Comparison of ENCODE assay signal across 8 mouse cellular contexts in genomic region chr9:50857082-50857641, GRCm38 (mm10). TPM values are rescaled to one million over a fixed set of nuclear protein-coding genes. Genes with fewer than 3 reads are reported as not detected.
DNase-seq lines count a peak whose midpoint lies in the region; ATAC-seq lines count a peak whose summit lies in the region.

No protein-coding gene starts in this region.

- peak overlapping the region; percentile 65 for H3K27ac ChIP-seq in hindbrain, embryonic 12.5 days

- ATAC-seq in hindbrain, embryonic 12.5 days (ENCODE audit: low FRiP score): peak; percentile 81

- peaks cover 30% of the 10 kb centered on the region for H3K36me3 ChIP-seq in hindbrain, embryonic 12.5 days
- peaks cover 35% of the 10 kb centered on the region for H3K36me3 ChIP-seq in megakaryocyte, embryonic 14.5 days (replicated peaks; ENCODE audit: low read length)

- H3K4me1 ChIP-seq in hindbrain, embryonic 12.5 days: peaks cover 18% of the 10 kb centered on the region
- H3K4me1 ChIP-seq in megakaryocyte, embryonic 14.5 days: peaks cover 62% of the 10 kb centered on the region

- 0% methylated on average over 46 of the region's 46 CpGs for WGBS in hindbrain, embryonic 12.5 days

- no peaks in the 10 kb centered on the region for H3K27me3 ChIP-seq in hindbrain, embryonic 12.5 days
- H3K27me3 ChIP-seq in megakaryocyte, embryonic 14.5 days (replicated peaks): no peaks in the 10 kb centered on the region

- H3K4me3 ChIP-seq in hindbrain, embryonic 12.5 days: peak overlapping the region; percentile 71
- H3K4me3 ChIP-seq in megakaryocyte, embryonic 14.5 days (replicated peaks): peak overlapping the region; percentile 98

- peak overlapping the region; percentile 64 for H3K4me2 ChIP-seq in hindbrain, embryonic 12.5 days (replicated peaks)

- no peaks in the 10 kb centered on the region for H3K9me3 ChIP-seq in hindbrain, embryonic 12.5 days (replicated peaks)
- no peaks in the 10 kb centered on the region for H3K9me3 ChIP-seq in megakaryocyte, embryonic 14.5 days

- DNase-seq in embryo, embryonic 10.5 days (ENCODE audit: low spot score): peak; percentile 58
- DNase-seq in embryo, embryonic 9.5 days (ENCODE audit: extremely low spot score): no peak
- DNase-seq in right cerebral cortex, adult 18-20 months: peak; percentile 46
- DNase-seq in right cerebral cortex, postnatal 14 days: no peak
- no peak for DNase-seq in thymus, postnatal 14 days
- DNase-seq in ovary, postnatal 14 days (ENCODE audit: low spot score): no peak

- H3K9ac ChIP-seq in hindbrain, embryonic 12.5 days: peak overlapping the region; percentile 83

RNA-seq across cellular contexts. Expression of gene Ppp2r1b, which starts 12.1 kb away (rescaled TPM):
- 87.6 and 90.5 TPM in 2 replicates for polyA plus RNA-seq in hindbrain, embryonic 12.5 days (2016; fragmentation: Nextera tagmentation; extraction: Ambion mirVana)
- 1.4 and 1.9 TPM in 2 replicates for polyA plus RNA-seq in megakaryocyte, embryonic 14.5 days (2012; ENCODE audit: insufficient read depth, low replicate concordance)

Comparison
In these comparisons a context has a peak if more than half of its experiments do, and no peak if none do; other contexts are left out.
1. DNase-seq: peak in embryo, embryonic 10.5 days (single experiment) and right cerebral cortex, adult 18-20 months (single experiment); none in embryo, embryonic 9.5 days (single experiment), right cerebral cortex, postnatal 14 days (single experiment), thymus, postnatal 14 days (single experiment) and ovary, postnatal 14 days (single experiment).
2. RNA of gene Ppp2r1b, which starts 12.1 kb away (polyA plus RNA-seq): 87.6 to 90.5 TPM in hindbrain, embryonic 12.5 days; 1.4 to 1.9 TPM in megakaryocyte, embryonic 14.5 days; every median in the first group is over 10 times any median in the second.